Mouse (Mus musculus) neural tube, embryonic 14.5 days (tissue): ENCODE measurements around the gene Plcg1. TPM values are rescaled to one million over a fixed set of nuclear protein-coding genes. Genes with fewer than 3 reads are reported as not detected.

ENCODE experiments used
- ATAC-seq: fragments of 200-750 bp; cut with Nextera tagmentation; 2 replicates; pipeline ENCODE4 v1.8.0; 2017; ENCODE audit warnings: low read depth, mild to moderate bottlenecking, moderate TSS enrichment, moderate library complexity
- H3K27ac ChIP-seq: fragments of 300-500 bp; sonication (generic); 2 replicates; pipeline ENCODE4 v1.5.1; 2014; ENCODE audit warnings: low read depth, mild to moderate bottlenecking, control low read depth, low read length, moderate library complexity, mixed read lengths
- H3K27me3 ChIP-seq: fragments of 300-500 bp; sonication (generic); 2 replicates; pipeline ENCODE4 v1.6.1; 2014; ENCODE audit warnings: low read length; ENCODE audit not compliant: control insufficient read depth, insufficient read depth
- H3K36me3 ChIP-seq: fragments of 300-500 bp; sonication (generic); 2 replicates; pipeline ENCODE4 v1.6.1; 2014; ENCODE audit warnings: low read length, mixed read lengths; ENCODE audit not compliant: control insufficient read depth, insufficient read depth
- H3K4me1 ChIP-seq: fragments of 300-500 bp; sonication (generic); 2 replicates; pipeline ENCODE4 v1.6.1; 2014; ENCODE audit warnings: low read length; ENCODE audit not compliant: control insufficient read depth, insufficient read depth
- H3K4me2 ChIP-seq: fragments of 300-500 bp; sonication (generic); 2 replicates; pipeline ENCODE4 v1.6.1; 2014; ENCODE audit warnings: mild to moderate bottlenecking, low read depth, low read length, control low read depth
- H3K4me3 ChIP-seq: fragments of 300-500 bp; sonication (generic); 2 replicates; pipeline ENCODE4 v1.5.1; 2014; ENCODE audit warnings: low read depth, low read length, control low read depth, mixed read lengths
- H3K9ac ChIP-seq: fragments of 300-500 bp; sonication (generic); replicated peaks from 2 replicates; pipeline ENCODE4 v1.6.1; 2014; ENCODE audit warnings: low read depth, mild to moderate bottlenecking, control low read depth, low read length, mixed read lengths
- H3K9me3 ChIP-seq: fragments of 300-500 bp; sonication (generic); 2 replicates; pipeline ENCODE4 v1.6.1; 2016; ENCODE audit warnings: low read length; ENCODE audit not compliant: control insufficient read depth
- WGBS: fragments of 180-500 bp; shearing (Covaris S2); extraction: QIAGEN DNeasy Blood & Tissue Kit; methylation state at CpG from one replicate; pipeline ENCODE4 v1.1.7; 2014; 5-methylcytosine and 5-hydroxymethylcytosine counted together
- polyA plus RNA-seq: library from polyadenylated mRNA; unstranded; fragments of >200 nt; fragmentation: Nextera tagmentation; extraction: Ambion mirVana; gene quantifications from 2 replicates; pipeline ENCODE4 v1.2.1, GENCODE M21; 2014

The Plcg1 gene
- polyA plus RNA-seq, 1 experiment from 2014 or later, result 50.6 TPM

DNA sequence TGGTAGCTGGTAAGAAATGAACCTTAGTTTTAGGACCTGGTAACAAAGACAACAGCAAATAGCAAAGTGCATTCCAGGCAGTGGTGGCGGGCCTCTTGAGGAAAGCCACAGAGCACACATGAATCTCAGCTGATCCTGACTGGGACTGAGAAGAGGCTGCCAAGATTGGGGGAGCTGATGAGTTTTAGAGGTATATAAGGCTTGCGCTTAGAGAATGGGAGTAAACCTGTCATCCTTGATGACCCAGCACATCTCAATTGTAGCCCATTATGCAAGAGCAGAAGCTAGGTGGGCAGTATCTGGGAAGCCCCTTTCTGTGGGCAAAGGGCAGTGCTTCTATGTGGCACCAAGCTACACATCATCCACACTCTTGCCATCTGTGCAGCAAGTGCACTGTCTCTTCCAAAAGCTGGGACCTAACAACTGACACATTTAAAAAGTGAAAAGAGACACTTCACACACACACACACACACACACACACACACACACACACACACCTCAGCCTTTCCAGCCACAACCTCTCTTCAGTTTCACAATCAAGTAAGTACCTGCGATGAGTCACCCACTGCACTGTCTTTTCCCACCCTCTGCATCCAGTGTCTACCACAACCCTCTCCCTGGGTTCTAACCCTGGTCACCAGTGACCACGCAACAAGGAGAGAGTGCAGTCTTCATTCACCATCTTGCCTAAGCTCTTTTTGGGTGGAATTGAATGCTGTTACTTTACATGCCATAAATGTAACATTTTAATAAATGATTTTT lies 7.3 kb upstream of the Plcg1 start:
- no peak for ATAC-seq
- Histone ChIP-seq H3K27me3 (no peaks in the 10 kb centered on the region), H3K9ac (no peak overlapping the region), H3K4me3 (no peak overlapping the region), H3K27ac (no peak overlapping the region), H3K36me3 (peaks cover 41% of the 10 kb centered on the region), H3K9me3 (no peaks in the 10 kb centered on the region), H3K4me1 (no peaks in the 10 kb centered on the region), H3K4me2 (no peak overlapping the region)
- WGBS, result 97% methylated on average over 4 of the region's 4 CpGs

- WGBS, result 94% methylated on average over 5 of the region's 5 CpGs
- Histone ChIP-seq H3K27me3 (no peaks in the 10 kb centered on the region), H3K4me1 (no peaks in the 10 kb centered on the region), H3K27ac (no peak overlapping the region), H3K36me3 (peaks cover 38% of the 10 kb centered on the region), H3K9ac (no peak overlapping the region), H3K4me2 (no peak overlapping the region), H3K9me3 (no peaks in the 10 kb centered on the region), H3K4me3 (no peak overlapping the region)
- no peak for ATAC-seq
Observed at GRCm38 (mm10) chr2:160724536-160724935, 6.6 kb upstream of the Plcg1 start.

GRCm38 (mm10) chr2:160725877-160726864 lies 4.9 kb upstream of the Plcg1 start:
- Histone ChIP-seq H3K36me3 (peaks cover 28% of the 10 kb centered on the region), H3K27me3 (no peaks in the 10 kb centered on the region), H3K4me3 (no peak overlapping the region), H3K4me1 (peaks cover 5% of the 10 kb centered on the region; the same call in 1 of the 2 replicates), H3K9ac (no peak overlapping the region), H3K9me3 (no peaks in the 10 kb centered on the region), H3K27ac (no peak overlapping the region), H3K4me2 (no peak overlapping the region)
- 81% methylated on average over 6 of the region's 6 CpGs for WGBS
- no peak for ATAC-seq

GRCm38 (mm10) chr2:160728972-160729371 lies 2.1 kb upstream of the Plcg1 start:
- Histone ChIP-seq H3K4me3 (no peak overlapping the region), H3K27me3 (no peaks in the 10 kb centered on the region), H3K9ac (no peak overlapping the region), H3K27ac (no peak overlapping the region), H3K36me3 (peaks cover 4% of the 10 kb centered on the region), H3K9me3 (no peaks in the 10 kb centered on the region), H3K4me2 (no peak overlapping the region), H3K4me1 (peaks cover 20% of the 10 kb centered on the region)
- ATAC-seq, result no peak
- WGBS, result 96% methylated on average over 3 of the region's 3 CpGs

DNA sequence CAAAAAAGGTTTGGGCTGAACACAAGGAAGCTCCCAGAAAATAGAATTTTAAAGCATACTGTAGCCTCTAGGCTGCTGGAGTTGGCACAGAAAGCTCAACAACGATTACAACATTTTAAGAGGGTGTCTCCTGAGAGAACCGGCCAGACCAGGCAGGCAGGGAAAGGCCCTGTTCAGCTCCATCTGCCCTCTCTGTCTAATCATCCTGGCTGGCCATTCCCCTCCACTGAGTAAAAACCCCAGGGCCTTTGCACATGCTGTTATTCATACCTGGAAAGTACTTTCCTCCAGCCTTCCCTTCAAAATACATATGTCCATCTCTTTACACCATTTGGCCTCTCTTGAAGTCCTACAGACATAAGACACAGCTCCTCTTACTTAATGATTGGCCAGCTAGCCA lies 1.7 kb upstream of the Plcg1 start:
- 74% methylated on average over 2 of the region's 2 CpGs for WGBS
- H3K27me3 ChIP-seq, result no peaks in the 10 kb centered on the region
- H3K27ac ChIP-seq, result no peak overlapping the region
- H3K4me3 ChIP-seq, result no peak overlapping the region
- ATAC-seq, result no peak
- no peak overlapping the region for H3K4me2 ChIP-seq
- peaks cover 25% of the 10 kb centered on the region for H3K4me1 ChIP-seq
- no peaks in the 10 kb centered on the region; the same call in 1 of the 2 replicates for H3K36me3 ChIP-seq
- no peaks in the 10 kb centered on the region for H3K9me3 ChIP-seq
- no peak overlapping the region for H3K9ac ChIP-seq

GRCm38 (mm10) chr2:160729851-160730796 lies 976 bp upstream of the Plcg1 start:
- H3K4me2 ChIP-seq, result peak overlapping the region; percentile 82
- H3K9me3 ChIP-seq, result no peaks in the 10 kb centered on the region
- 27% methylated on average over 17 of the region's 17 CpGs for WGBS
- H3K27ac ChIP-seq, result no peak overlapping the region
- H3K4me3 ChIP-seq, result peak overlapping the region; percentile 85
- peaks cover 29% of the 10 kb centered on the region for H3K4me1 ChIP-seq
- H3K36me3 ChIP-seq, result no peaks in the 10 kb centered on the region
- no peaks in the 10 kb centered on the region for H3K27me3 ChIP-seq
- peak; percentile 9; the same call in 1 of the 2 replicates for ATAC-seq
- peak overlapping the region; percentile 100 for H3K9ac ChIP-seq

GRCm38 (mm10) chr2:160730797-160731116 lies 343 bp upstream of the Plcg1 start:
- Histone ChIP-seq H3K36me3 (no peaks in the 10 kb centered on the region), H3K9ac (peak overlapping the region; percentile 100), H3K9me3 (no peaks in the 10 kb centered on the region), H3K27me3 (no peaks in the 10 kb centered on the region), H3K4me3 (peak overlapping the region; percentile 85), H3K4me2 (peak overlapping the region; percentile 82), H3K4me1 (peaks cover 29% of the 10 kb centered on the region), H3K27ac (peak overlapping the region; percentile 99)
- WGBS, result 5% methylated on average over 19 of the region's 19 CpGs
- no peak for ATAC-seq

DNA sequence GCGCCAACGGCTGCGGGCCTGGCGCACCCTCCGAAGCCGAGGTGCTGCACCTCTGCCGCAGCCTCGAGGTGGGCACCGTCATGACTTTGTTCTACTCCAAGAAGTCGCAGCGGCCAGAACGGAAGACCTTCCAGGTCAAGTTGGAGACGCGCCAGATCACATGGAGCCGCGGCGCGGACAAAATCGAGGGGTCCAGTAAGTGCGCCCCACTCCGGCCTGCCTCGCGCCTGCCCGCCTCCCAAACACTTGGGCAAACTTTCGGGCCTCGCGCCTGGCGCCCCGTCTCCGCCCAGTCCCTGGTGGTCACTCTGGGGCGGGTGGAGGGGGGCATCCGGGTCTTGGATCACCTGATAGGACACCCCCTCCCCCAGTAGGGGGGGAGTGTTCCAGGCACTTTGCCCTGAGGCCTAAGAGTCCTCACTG lies 750 bp downstream of the Plcg1 start:
- peak overlapping the region; percentile 99 for H3K27ac ChIP-seq
- under 1% methylated on average over 32 of the region's 32 CpGs for WGBS
- H3K27me3 ChIP-seq, result no peaks in the 10 kb centered on the region
- peak overlapping the region; percentile 85 for H3K4me3 ChIP-seq
- no peaks in the 10 kb centered on the region for H3K9me3 ChIP-seq
- peaks cover 29% of the 10 kb centered on the region for H3K4me1 ChIP-seq
- H3K4me2 ChIP-seq, result peak overlapping the region; percentile 82
- H3K36me3 ChIP-seq, result no peaks in the 10 kb centered on the region; the same call in 1 of the 2 replicates
- H3K9ac ChIP-seq, result peak overlapping the region; percentile 100
- peak; percentile 9; the same call in 1 of the 2 replicates for ATAC-seq
